Mouse (Mus musculus) myocyte (in vitro differentiated cells): ENCODE data around the gene Cables2.

ENCODE experiments used
- MYOD1 ChIP-seq, 3 experiments: IDR thresholded peaks; one replicate each; pipeline ENCODE4 v1.6.1; 2011; ENCODE audit warnings: control low read depth in 2 of 3, low read depth in 2 of 3, mild to moderate bottlenecking in 2 of 3, moderate library complexity in 1 of 3; ENCODE audit not compliant: insufficient read length in 2 of 3, control insufficient read depth in 1 of 3
- MYOG ChIP-seq, 3 experiments: IDR thresholded peaks; one replicate each; pipeline ENCODE4 v1.6.1; 2011; ENCODE audit warnings: control low read depth in 2 of 3, low read depth in 2 of 3, mild to moderate bottlenecking in 2 of 3; ENCODE audit not compliant: insufficient read length in 2 of 3, control insufficient read depth in 1 of 3, insufficient read depth in 1 of 3
- POLR2A ChIP-seq: IDR thresholded peaks from one replicate; pipeline ENCODE4 v1.6.1; 2011; ENCODE audit warnings: low read depth, mild to moderate bottlenecking, control low read depth, moderate library complexity; ENCODE audit not compliant: insufficient read length
- USF1 ChIP-seq: IDR thresholded peaks from one replicate; pipeline ENCODE4 v1.6.1; 2011; ENCODE audit warnings: low read depth, mild to moderate bottlenecking, control low read depth, moderate library complexity

DNA sequence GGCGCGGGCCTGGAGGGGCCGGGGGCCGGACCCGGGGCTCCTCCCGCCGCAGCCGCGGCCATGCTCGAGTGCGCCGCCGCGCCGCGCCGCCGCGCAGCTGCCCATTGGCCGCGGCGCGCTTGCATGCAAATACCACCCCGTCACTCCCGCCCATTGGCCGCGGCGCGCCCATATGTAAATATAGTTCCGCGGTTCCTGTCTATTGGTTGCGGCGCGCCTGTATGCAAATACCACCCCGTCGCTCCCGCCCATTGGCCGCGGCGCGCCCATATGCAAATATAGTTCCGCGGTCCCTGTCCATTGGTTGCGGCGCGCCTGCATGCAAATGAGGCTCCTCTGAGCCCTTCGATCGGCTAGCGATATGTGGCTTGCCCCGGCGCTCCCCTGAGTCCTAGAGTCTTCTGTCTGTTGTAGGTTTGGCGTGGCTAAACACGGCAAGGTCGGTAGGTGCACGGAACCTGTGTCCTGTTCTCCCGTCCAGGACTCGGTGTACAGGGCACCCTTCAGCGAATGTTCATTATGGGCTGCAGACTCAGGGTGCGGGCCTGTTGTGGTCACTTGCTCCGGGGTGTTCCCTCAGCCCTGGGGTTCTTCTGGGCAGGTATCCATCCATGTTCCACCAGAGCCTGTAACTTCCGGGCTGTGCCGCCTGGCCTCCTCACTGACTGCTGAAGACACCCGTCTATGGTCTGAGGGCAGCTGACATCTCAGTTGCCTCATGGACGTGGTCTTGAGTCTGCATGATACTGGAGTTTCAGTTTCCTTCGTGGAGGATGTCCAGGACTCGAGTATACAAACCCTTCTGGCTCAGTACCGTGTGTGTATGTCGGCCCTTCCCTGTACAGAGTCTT, at the start of gene Cables2:
- TF ChIP-seq MYOD1 (IDR thresholded peaks at IDR 0.05; ENCODE audit: control insufficient read depth in 1 of 3, insufficient read length in 2 of 3, low read depth in 2 of 3) (peak in 1 of 3 experiments; percentile 52), USF1 (no peak), MYOG (IDR thresholded peaks at IDR 0.05; ENCODE audit: control insufficient read depth in 1 of 3, insufficient read depth in 1 of 3, insufficient read length in 2 of 3, low read depth in 2 of 3) (no peak), POLR2A (peak; percentile 69)
